Mouse (Mus musculus): ENCODE data around the gene Zmiz2. TPM values are rescaled to one million over a fixed set of nuclear protein-coding genes. Genes with fewer than 3 reads are reported as not detected.
"Not testable (repeated sequence)": the region's sequence is repeated elsewhere in the genome, so short reads cannot be mapped to it uniquely, and the experiment has no call there.

Zmiz2 gene
- polyA plus RNA-seq, 1 experiment, result 225 TPM

- no peak for TF ChIP-seq FLI1 (IDR thresholded peaks at IDR 0.05; ENCODE audit: low read length)
- no peak for TF ChIP-seq GATA1 (IDR thresholded peaks at IDR 0.05; ENCODE audit: borderline replicate concordance, low read length)
- Histone ChIP-seq H3K36me3 (replicated peaks; ENCODE audit: low read length) (peaks cover 56% of the 10 kb centered on the region), H3K27me3 (replicated peaks) (no peaks in the 10 kb centered on the region), H3K4me1 (peaks cover 46% of the 10 kb centered on the region), H3K4me3 (replicated peaks) (no peak overlapping the region), H3K9me3 (no peaks in the 10 kb centered on the region)
These were observed 29.9 kb downstream of the Zmiz2 start for GRCm38 (mm10) chr11:6418751-6419150.

- peaks cover 58% of the 10 kb centered on the region for H3K36me3 ChIP-seq (replicated peaks; ENCODE audit: low read length)
- not testable (repeated sequence) for H3K27me3 ChIP-seq (replicated peaks); H3K9me3 ChIP-seq; H3K4me3 ChIP-seq (replicated peaks)
- peaks cover 46% of the 10 kb centered on the region for H3K4me1 ChIP-seq
These were observed 30.3 kb downstream of the Zmiz2 start for GRCm38 (mm10) chr11:6419156-6419555.

- no peak for TF ChIP-seq GATA1 (IDR thresholded peaks at IDR 0.05; ENCODE audit: borderline replicate concordance, low read length)
- TF ChIP-seq FLI1 (IDR thresholded peaks at IDR 0.05; ENCODE audit: low read length), result no peak
- Histone ChIP-seq H3K4me3 (replicated peaks) (no peak overlapping the region), H3K9me3 (no peaks in the 10 kb centered on the region), H3K27me3 (replicated peaks) (no peaks in the 10 kb centered on the region), H3K36me3 (replicated peaks; ENCODE audit: low read length) (peaks cover 65% of the 10 kb centered on the region), H3K4me1 (peaks cover 35% of the 10 kb centered on the region)
These were observed 31.4 kb downstream of the Zmiz2 start for GRCm38 (mm10) chr11:6420283-6420703.

GRCm38 (mm10) chr11:6420722-6421350 is 32.0 kb downstream of the Zmiz2 start:
- no peak for TF ChIP-seq FLI1 (IDR thresholded peaks at IDR 0.05; ENCODE audit: low read length)
- TF ChIP-seq GATA1 (IDR thresholded peaks at IDR 0.05; ENCODE audit: borderline replicate concordance, low read length), result no peak
- no peaks in the 10 kb centered on the region for H3K27me3 ChIP-seq (replicated peaks)
- H3K36me3 ChIP-seq (replicated peaks; ENCODE audit: low read length), result peaks cover 68% of the 10 kb centered on the region
- no peaks in the 10 kb centered on the region for H3K9me3 ChIP-seq
- peaks cover 34% of the 10 kb centered on the region for H3K4me1 ChIP-seq
- no peak overlapping the region for H3K4me3 ChIP-seq (replicated peaks)

- no peaks in the 10 kb centered on the region for H3K9me3 ChIP-seq
- 0 out of 2 replicates have a peak, but pooled peaks cover 3% of the 10 kb centered on the region for H3K4me1 ChIP-seq
- no peaks in the 10 kb centered on the region for H3K27me3 ChIP-seq (replicated peaks)
- no peak for TF ChIP-seq GATA1 (IDR thresholded peaks at IDR 0.05; ENCODE audit: borderline replicate concordance, low read length)
- no peak for TF ChIP-seq FLI1 (IDR thresholded peaks at IDR 0.05; ENCODE audit: low read length)
- no peak overlapping the region for H3K4me3 ChIP-seq (replicated peaks)
- peaks cover 86% of the 10 kb centered on the region for H3K36me3 ChIP-seq (replicated peaks; ENCODE audit: low read length)
These were observed 41.3 kb downstream of the Zmiz2 start for GRCm38 (mm10) chr11:6430186-6430585.

- Histone ChIP-seq H3K4me1 (peaks cover 11% of the 10 kb centered on the region; the same call in 1 of the 2 replicates), H3K27me3 (replicated peaks) (no peaks in the 10 kb centered on the region), H3K9me3 (no peaks in the 10 kb centered on the region), H3K36me3 (replicated peaks; ENCODE audit: low read length) (peaks cover 68% of the 10 kb centered on the region), H3K4me3 (replicated peaks) (peak overlapping the region; percentile 12)
- no peak for TF ChIP-seq FLI1 (IDR thresholded peaks at IDR 0.05; ENCODE audit: low read length)
These were observed 47.6 kb downstream of the Zmiz2 start for GRCm38 (mm10) chr11:6436442-6436841.

GRCm38 (mm10) chr11:6437667-6438066 is 48.8 kb downstream of the Zmiz2 start:
- Histone ChIP-seq H3K4me1 (peaks cover 10% of the 10 kb centered on the region; the same call in 1 of the 2 replicates), H3K36me3 (replicated peaks; ENCODE audit: low read length) (peaks cover 56% of the 10 kb centered on the region), H3K27me3 (replicated peaks) (no peaks in the 10 kb centered on the region), H3K9me3 (no peaks in the 10 kb centered on the region), H3K4me3 (replicated peaks) (no peak overlapping the region)
- TF ChIP-seq GATA1 (IDR thresholded peaks at IDR 0.05; ENCODE audit: borderline replicate concordance, low read length) (no peak), FLI1 (IDR thresholded peaks at IDR 0.05; ENCODE audit: low read length) (no peak)

- peaks cover 32% of the 10 kb centered on the region for H3K36me3 ChIP-seq (replicated peaks; ENCODE audit: low read length)
- H3K27me3 ChIP-seq (replicated peaks), result no peaks in the 10 kb centered on the region
- no peaks in the 10 kb centered on the region for H3K9me3 ChIP-seq
- no peak overlapping the region for H3K4me3 ChIP-seq (replicated peaks)
- TF ChIP-seq GATA1 (IDR thresholded peaks at IDR 0.05; ENCODE audit: borderline replicate concordance, low read length), result no peak
- no peak for TF ChIP-seq FLI1 (IDR thresholded peaks at IDR 0.05; ENCODE audit: low read length)
- peaks cover 20% of the 10 kb centered on the region; the same call in 1 of the 2 replicates for H3K4me1 ChIP-seq
These were observed 51.3 kb downstream of the Zmiz2 start for GRCm38 (mm10) chr11:6440171-6440570.

- H3K4me3 ChIP-seq (replicated peaks), result no peak overlapping the region
- H3K4me1 ChIP-seq, result peaks cover 24% of the 10 kb centered on the region
- TF ChIP-seq GATA1 (IDR thresholded peaks at IDR 0.05; ENCODE audit: borderline replicate concordance, low read length) (no peak), FLI1 (IDR thresholded peaks at IDR 0.05; ENCODE audit: low read length) (no peak)
- H3K27me3 ChIP-seq (replicated peaks), result no peaks in the 10 kb centered on the region
- H3K36me3 ChIP-seq (replicated peaks; ENCODE audit: low read length), result peaks cover 12% of the 10 kb centered on the region
- no peaks in the 10 kb centered on the region for H3K9me3 ChIP-seq
These were observed 53.7 kb downstream of the Zmiz2 start for GRCm38 (mm10) chr11:6442566-6442965.

- Histone ChIP-seq H3K9me3 (no peaks in the 10 kb centered on the region), H3K4me1 (peaks cover 25% of the 10 kb centered on the region), H3K4me3 (replicated peaks) (peak overlapping the region; percentile 95), H3K27me3 (replicated peaks) (no peaks in the 10 kb centered on the region), H3K36me3 (replicated peaks; ENCODE audit: low read length) (peaks cover 7% of the 10 kb centered on the region)
- no peak for TF ChIP-seq FLI1 (IDR thresholded peaks at IDR 0.05; ENCODE audit: low read length)
- TF ChIP-seq GATA1 (IDR thresholded peaks at IDR 0.05; ENCODE audit: borderline replicate concordance, low read length), result no peak
These were observed 54.2 kb downstream of the Zmiz2 start for GRCm38 (mm10) chr11:6443102-6443501.

- H3K9me3 ChIP-seq, result no peaks in the 10 kb centered on the region
- H3K27me3 ChIP-seq (replicated peaks), result no peaks in the 10 kb centered on the region
- H3K4me1 ChIP-seq, result peaks cover 25% of the 10 kb centered on the region
- peak overlapping the region; percentile 95 for H3K4me3 ChIP-seq (replicated peaks)
- TF ChIP-seq GATA1 (IDR thresholded peaks at IDR 0.05; ENCODE audit: borderline replicate concordance, low read length), result no peak
- H3K36me3 ChIP-seq (replicated peaks; ENCODE audit: low read length), result peaks cover 2% of the 10 kb centered on the region
These were observed 54.8 kb downstream of the Zmiz2 start for GRCm38 (mm10) chr11:6443727-6444076.

Data from megakaryocyte, embryonic 14.5 days (primary cell).